31 mouse cellular contexts compared by ENCODE assay signal in genomic region chr17:34179019-34179418, GRCm38 (mm10).
"Had no signal": no experiment of that assay in that cellular context is flagged by ENCODE, and none has a peak within 500 bp of the region (broad histone marks: within the 10 kb centered on the region; RNA-seq: fewer than 3 reads in every experiment).

No protein-coding gene starts in this region.

- H3K36me3 ChIP-seq: heart, embryonic 12.5 days; heart, embryonic 13.5 days; heart, embryonic 15.5 days; hindbrain, embryonic 10.5 days; hindbrain, embryonic 12.5 days; hindbrain, embryonic 13.5 days; hindbrain, embryonic 15.5 days; intestine, embryonic 15.5 days; kidney, embryonic 15.5 days had no signal

- H3K9ac ChIP-seq: heart, embryonic 12.5 days; heart, embryonic 13.5 days; heart, embryonic 15.5 days; hindbrain, embryonic 12.5 days; hindbrain, embryonic 13.5 days; hindbrain, embryonic 14.5 days; hindbrain, embryonic 15.5 days; intestine, embryonic 15.5 days; kidney, embryonic 15.5 days had no signal

- H3K4me3 ChIP-seq: heart, embryonic 12.5 days; heart, embryonic 13.5 days; heart, embryonic 15.5 days; hindbrain, embryonic 10.5 days; hindbrain, embryonic 12.5 days; hindbrain, embryonic 13.5 days; hindbrain, embryonic 15.5 days; intestine, embryonic 15.5 days; kidney, embryonic 15.5 days; layer of hippocampus, adult 2 months; left cerebral cortex, adult 2 months had no signal

- H3K9me3 ChIP-seq: heart, embryonic 15.5 days; hindbrain, embryonic 12.5 days; hindbrain, embryonic 13.5 days; hindbrain, embryonic 15.5 days; intestine, embryonic 15.5 days had no signal

- H3K27me3 ChIP-seq: intestine, embryonic 15.5 days had no signal

- H3K4me1 ChIP-seq: heart, embryonic 12.5 days; heart, embryonic 13.5 days; heart, embryonic 15.5 days; hindbrain, embryonic 10.5 days; hindbrain, embryonic 12.5 days; hindbrain, embryonic 13.5 days; hindbrain, embryonic 15.5 days; intestine, embryonic 15.5 days; kidney, embryonic 15.5 days had no signal

- H3K27ac ChIP-seq: heart, embryonic 13.5 days; heart, embryonic 15.5 days; hindbrain, embryonic 10.5 days; hindbrain, embryonic 12.5 days; hindbrain, embryonic 13.5 days; hindbrain, embryonic 14.5 days; hindbrain, embryonic 15.5 days; hindbrain, postnatal 0 days; intestine, embryonic 15.5 days; kidney, embryonic 15.5 days; kidney, postnatal 0 days; layer of hippocampus, adult 2 months; left cerebral cortex, adult 2 months had no signal

- H3K4me2 ChIP-seq: heart, embryonic 11.5 days; heart, embryonic 12.5 days; heart, embryonic 13.5 days; heart, embryonic 15.5 days; hindbrain, embryonic 12.5 days; hindbrain, embryonic 13.5 days; hindbrain, embryonic 14.5 days; hindbrain, embryonic 15.5 days; intestine, embryonic 15.5 days; kidney, embryonic 15.5 days had no signal

- DNase-seq: heart, postnatal 10 days; heart, postnatal 14 days; heart, postnatal 36 days; heart, postnatal 4 days; kidney, adult 11 months; kidney, adult 18-20 months; kidney, adult 2 months; kidney, adult 8-10 months; kidney, adult 9 months; kidney, postnatal 10 days; kidney, postnatal 14 days; kidney, postnatal 25 days; kidney, postnatal 36 days; kidney, postnatal 4 days; layer of hippocampus, adult 9-11 months; layer of hippocampus, postnatal 36 days had no signal
